Mouse (Mus musculus): Measurements from ENCODE around the gene Pla2g16. TPM values are rescaled to one million over a fixed set of nuclear protein-coding genes. Genes with fewer than 3 reads are reported as not detected.

Gene Pla2g16
- polyA plus RNA-seq, 1 experiment from 2014 or later, result 4.5 TPM

DNA sequence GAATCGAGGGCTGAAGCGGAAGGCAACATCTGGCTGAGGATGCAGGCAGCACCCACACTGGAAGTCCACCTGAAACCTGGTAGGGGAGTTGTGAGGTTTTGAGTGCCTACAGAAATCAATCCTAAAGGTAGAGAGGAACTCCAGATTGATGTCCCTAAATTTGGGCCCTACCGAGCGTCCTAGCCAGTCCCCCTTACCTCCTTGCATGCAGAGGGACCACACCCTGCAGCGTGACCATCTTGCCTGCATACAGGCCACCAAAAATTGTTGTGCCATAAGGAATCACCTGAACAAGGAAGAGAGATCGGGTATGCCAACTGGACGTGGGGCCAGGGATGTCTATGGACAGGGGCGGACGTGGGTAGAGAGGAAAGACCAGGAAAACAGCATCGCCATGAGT, 46.8 kb downstream of the Pla2g16 start:
- Histone ChIP-seq H3K36me3 (ENCODE audit: control insufficient read depth, insufficient read depth) (no peaks in the 10 kb centered on the region), H3K4me3 (replicated peaks; ENCODE audit: low read length) (no peak overlapping the region), H3K27ac (ENCODE audit: low read length) (no peak overlapping the region), H3K4me1 (replicated peaks; ENCODE audit: control insufficient read depth, insufficient read depth, low read length) (peaks cover 23% of the 10 kb centered on the region), H3K4me2 (ENCODE audit: low read length) (no peak overlapping the region), H3K9me3 (ENCODE audit: control insufficient read depth, low read length) (no peaks in the 10 kb centered on the region), H3K9ac (replicated peaks; ENCODE audit: low read depth, low read length) (no peak overlapping the region), H3K27me3 (replicated peaks; ENCODE audit: control insufficient read depth, insufficient read depth, low read length) (no peaks in the 10 kb centered on the region)
- no peak for ATAC-seq
- WGBS, result 98% methylated on average over 10 of the region's 10 CpGs

GRCm38 (mm10) chr19:7605013-7605412, 47.8 kb downstream of the Pla2g16 start:
- peaks cover 23% of the 10 kb centered on the region for H3K4me1 ChIP-seq (replicated peaks; ENCODE audit: control insufficient read depth, insufficient read depth, low read length)
- H3K36me3 ChIP-seq (ENCODE audit: control insufficient read depth, insufficient read depth), result no peaks in the 10 kb centered on the region
- no peaks in the 10 kb centered on the region for H3K9me3 ChIP-seq (ENCODE audit: control insufficient read depth, low read length)
- H3K27me3 ChIP-seq (replicated peaks; ENCODE audit: control insufficient read depth, insufficient read depth, low read length), result no peaks in the 10 kb centered on the region
- ATAC-seq, result no peak
- H3K4me3 ChIP-seq (replicated peaks; ENCODE audit: low read length), result no peak overlapping the region
- no peak overlapping the region for H3K27ac ChIP-seq (ENCODE audit: low read length)
- H3K4me2 ChIP-seq (ENCODE audit: low read length), result no peak overlapping the region
- no peak overlapping the region for H3K9ac ChIP-seq (replicated peaks; ENCODE audit: low read depth, low read length)

DNA sequence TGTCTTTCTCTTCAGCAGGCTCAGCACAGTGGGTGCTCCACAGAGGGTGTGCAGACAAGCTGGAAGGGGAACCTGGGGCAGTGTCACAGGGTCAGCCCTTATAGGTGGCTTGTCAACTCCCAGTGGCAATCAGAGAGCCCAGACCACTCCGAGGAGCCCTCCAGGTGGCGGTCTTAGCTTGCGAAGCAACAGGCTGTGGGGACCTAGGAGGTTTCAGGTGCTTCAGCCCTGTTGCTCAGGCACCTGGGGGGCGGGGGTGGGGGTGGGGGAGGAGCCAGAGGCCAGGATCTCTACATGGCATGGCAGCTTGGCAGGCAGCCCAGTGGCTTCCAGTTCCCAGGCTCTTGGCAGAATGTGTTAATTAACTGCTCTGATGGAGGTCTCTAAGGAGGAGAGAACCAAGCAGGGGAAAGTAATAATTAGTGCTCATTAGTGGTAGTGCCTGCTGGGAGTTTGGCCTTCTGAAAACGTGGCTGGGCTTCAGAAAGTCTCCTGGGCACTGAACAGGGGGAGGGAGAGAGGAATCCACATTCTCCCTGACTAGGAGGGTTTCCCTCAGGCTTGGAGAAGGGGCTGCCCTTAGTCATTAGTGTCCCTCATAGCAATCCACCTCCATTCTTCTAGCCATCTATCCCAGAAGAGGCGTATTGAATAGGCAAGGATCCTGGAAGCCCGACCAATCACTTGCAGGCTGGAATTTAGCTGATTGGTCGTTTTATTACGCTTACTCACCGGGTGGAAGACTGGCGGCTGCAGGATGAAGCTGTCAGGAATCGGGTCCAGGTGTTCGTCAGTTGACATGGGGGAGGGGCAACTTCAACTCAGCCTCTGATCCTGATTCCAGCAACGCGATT, 48.9 kb downstream of the Pla2g16 start:
- Histone ChIP-seq H3K9me3 (ENCODE audit: control insufficient read depth, low read length) (no peaks in the 10 kb centered on the region), H3K4me2 (ENCODE audit: low read length) (peak overlapping the region; percentile 74), H3K27me3 (replicated peaks; ENCODE audit: control insufficient read depth, insufficient read depth, low read length) (no peaks in the 10 kb centered on the region), H3K4me1 (replicated peaks; ENCODE audit: control insufficient read depth, insufficient read depth, low read length) (peaks cover 19% of the 10 kb centered on the region), H3K9ac (replicated peaks; ENCODE audit: low read depth, low read length) (peak overlapping the region; percentile 27; the same call in 1 of the 2 replicates), H3K4me3 (replicated peaks; ENCODE audit: low read length) (peak overlapping the region; percentile 41), H3K27ac (ENCODE audit: low read length) (peak overlapping the region; percentile 75), H3K36me3 (ENCODE audit: control insufficient read depth, insufficient read depth) (no peaks in the 10 kb centered on the region)
- ATAC-seq, result peak; percentile 91
- under 1% methylated on average over 15 of the region's 15 CpGs for WGBS

DNA sequence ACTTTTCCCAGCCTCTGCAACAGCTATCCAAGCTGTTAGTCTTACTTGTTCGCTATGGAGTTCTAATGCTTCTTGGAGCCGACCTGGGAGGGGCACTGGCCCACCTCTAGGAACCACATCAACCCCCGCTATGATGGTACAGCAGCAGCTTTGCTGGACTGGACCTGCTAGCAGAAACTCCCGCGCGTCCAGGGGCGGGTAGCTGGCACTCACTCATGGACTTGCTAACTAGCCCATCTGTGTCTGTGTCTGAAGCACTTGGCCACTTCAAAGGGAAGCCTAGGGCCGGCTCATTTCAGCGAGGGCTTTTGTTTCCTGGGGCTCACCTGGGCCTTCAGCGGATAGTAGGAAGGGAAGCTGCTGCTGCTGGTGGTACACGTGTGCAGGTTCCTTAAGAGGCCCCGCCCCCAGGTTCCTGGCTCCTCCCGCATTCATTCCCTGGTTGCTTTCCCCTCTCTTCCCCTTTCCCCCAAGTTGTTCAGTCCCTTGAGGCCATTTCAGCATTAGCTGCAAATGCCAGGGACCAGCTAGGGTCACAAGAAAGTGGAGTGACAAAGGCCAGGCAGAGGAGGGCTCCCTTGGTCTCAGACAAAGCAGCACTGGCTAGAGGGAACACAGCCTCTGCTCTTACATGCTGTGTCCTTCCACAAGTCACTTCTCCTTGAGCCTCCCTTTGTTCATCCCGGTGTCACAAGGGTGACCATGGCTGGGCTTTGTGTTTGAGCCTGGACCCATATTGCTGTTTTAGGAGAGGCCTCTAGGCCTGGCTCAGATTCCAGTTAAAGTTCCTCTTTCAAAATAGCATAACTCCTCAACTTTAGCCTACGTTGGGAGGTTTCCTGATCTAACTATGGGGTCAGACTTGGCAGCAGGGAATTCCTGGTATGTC, 49.8 kb downstream of the Pla2g16 start, which contains the start of gene Lgals12:
Lgals12 (minus strand) TSS at position 393 of the 889 bp plus-strand sequence.
- peak within 1 kb of the TSS; percentile 74 for H3K4me2 ChIP-seq (ENCODE audit: low read length)
- H3K36me3 ChIP-seq (ENCODE audit: control insufficient read depth, insufficient read depth), result no peaks in the 10 kb centered on the region
- no peaks in the 10 kb centered on the region; the same call in 1 of the 2 replicates for H3K27me3 ChIP-seq (replicated peaks; ENCODE audit: control insufficient read depth, insufficient read depth, low read length)
- WGBS, result 5% methylated on average over 15 of the region's 15 CpGs
- peak within 1 kb of the TSS; percentile 75 for H3K27ac ChIP-seq (ENCODE audit: low read length)
- peak; percentile 48 for ATAC-seq
- peak within 1 kb of the TSS; percentile 27; the same call in 1 of the 2 replicates for H3K9ac ChIP-seq (replicated peaks; ENCODE audit: low read depth, low read length)
- peaks cover 24% of the 10 kb centered on the region for H3K4me1 ChIP-seq (replicated peaks; ENCODE audit: control insufficient read depth, insufficient read depth, low read length)
- no peaks in the 10 kb centered on the region for H3K9me3 ChIP-seq (ENCODE audit: control insufficient read depth, low read length)
- H3K4me3 ChIP-seq (replicated peaks; ENCODE audit: low read length), result peak within 1 kb of the TSS; percentile 41

DNA sequence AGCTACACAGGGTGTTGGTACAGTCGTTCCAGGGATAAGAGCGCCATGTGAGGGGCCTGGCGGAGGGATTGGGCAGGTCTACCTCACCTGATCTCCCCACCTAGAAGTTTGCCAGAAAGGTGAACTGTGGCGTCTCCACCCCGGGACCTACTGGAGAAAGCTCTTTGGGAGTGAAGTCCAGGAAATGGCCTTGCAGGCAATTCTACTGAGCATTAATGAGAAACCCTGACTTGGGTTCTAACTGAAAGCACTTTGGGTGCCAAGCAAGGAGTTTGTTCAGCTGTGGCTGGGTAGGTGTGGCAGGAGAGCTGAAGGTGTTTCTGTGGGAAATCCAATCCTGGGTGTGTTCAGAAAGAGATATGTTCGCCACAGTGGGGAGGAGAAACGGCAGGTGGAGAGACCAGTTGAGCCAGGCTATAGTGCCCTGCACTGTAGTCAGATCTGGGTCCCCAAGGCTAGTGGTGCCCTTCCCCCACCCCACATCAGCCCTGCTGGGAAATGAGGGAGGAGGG, 50.5 kb downstream of the Pla2g16 start:
- Histone ChIP-seq H3K27me3 (replicated peaks; ENCODE audit: control insufficient read depth, insufficient read depth, low read length) (no peaks in the 10 kb centered on the region; the same call in 1 of the 2 replicates), H3K36me3 (ENCODE audit: control insufficient read depth, insufficient read depth) (no peaks in the 10 kb centered on the region), H3K9ac (replicated peaks; ENCODE audit: low read depth, low read length) (no peak overlapping the region), H3K9me3 (ENCODE audit: control insufficient read depth, low read length) (no peaks in the 10 kb centered on the region), H3K4me1 (replicated peaks; ENCODE audit: control insufficient read depth, insufficient read depth, low read length) (peaks cover 27% of the 10 kb centered on the region), H3K4me2 (ENCODE audit: low read length) (no peak overlapping the region), H3K4me3 (replicated peaks; ENCODE audit: low read length) (no peak overlapping the region), H3K27ac (ENCODE audit: low read length) (no peak overlapping the region)
- 77% methylated on average over 7 of the region's 7 CpGs for WGBS
- no peak for ATAC-seq

DNA sequence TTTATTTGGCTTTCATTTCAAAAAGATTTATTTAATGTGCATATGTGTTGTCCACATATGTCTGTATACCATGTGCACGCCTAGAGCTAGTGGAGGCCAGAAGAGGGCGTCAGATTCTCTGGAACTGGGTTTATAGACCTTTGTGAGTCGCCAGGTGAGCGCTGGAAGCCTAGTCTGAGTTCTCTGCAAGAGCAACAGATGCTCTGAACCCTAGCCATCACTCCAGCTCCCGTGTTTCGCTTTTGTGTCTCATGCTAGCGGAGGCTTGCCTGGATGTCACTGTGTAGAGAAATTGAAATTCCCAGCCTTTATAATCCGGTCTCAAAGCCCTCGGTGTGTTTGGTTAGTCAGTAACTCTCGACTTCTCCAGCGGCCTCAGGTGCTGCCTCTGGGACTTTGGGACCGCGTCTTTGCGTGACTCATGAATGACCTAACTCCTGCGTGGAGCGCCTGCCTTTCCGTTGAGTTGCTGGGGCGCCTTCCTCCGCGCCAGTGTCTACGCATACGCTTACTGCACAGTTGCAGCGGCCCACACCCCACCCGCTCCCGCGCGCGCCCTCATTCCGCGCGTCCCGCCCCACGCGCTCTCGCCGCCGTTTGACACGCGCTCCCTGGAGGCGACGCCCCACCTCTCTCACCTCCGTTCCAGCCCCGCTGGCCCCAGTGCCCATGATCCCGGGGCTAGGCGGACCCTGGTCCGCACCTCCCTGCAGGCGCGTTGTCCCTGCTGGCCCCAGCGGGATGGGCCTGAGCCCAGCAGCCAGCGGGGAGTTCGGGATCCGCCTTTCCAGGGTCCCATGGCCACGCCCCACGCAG, 54.9 kb downstream of the Pla2g16 start, which contains the start of gene Hrasls5:
Hrasls5 (plus strand) TSS at position 600 of the 816 bp plus-strand sequence.
- ATAC-seq, result peak; percentile 75

GRCm38 (mm10) chr19:7613151-7613550, 55.9 kb downstream of the Pla2g16 start:
- Histone ChIP-seq H3K4me3 (replicated peaks; ENCODE audit: low read length) (no peak overlapping the region), H3K9me3 (ENCODE audit: control insufficient read depth, low read length) (no peaks in the 10 kb centered on the region), H3K4me2 (ENCODE audit: low read length) (no peak overlapping the region), H3K27ac (ENCODE audit: low read length) (no peak overlapping the region), H3K36me3 (ENCODE audit: control insufficient read depth, insufficient read depth) (no peaks in the 10 kb centered on the region), H3K4me1 (replicated peaks; ENCODE audit: control insufficient read depth, insufficient read depth, low read length) (peaks cover 8% of the 10 kb centered on the region), H3K9ac (replicated peaks; ENCODE audit: low read depth, low read length) (no peak overlapping the region), H3K27me3 (replicated peaks; ENCODE audit: control insufficient read depth, insufficient read depth, low read length) (peaks cover 2% of the 10 kb centered on the region)
- 80% methylated on average over 7 of the region's 7 CpGs for WGBS
- no peak for ATAC-seq

More for the DNA sequence above, 54.9 kb downstream of the Pla2g16 start, which contains the start of gene Hrasls5:
- peaks cover 2% of the 10 kb centered on the region for H3K27me3 ChIP-seq (replicated peaks; ENCODE audit: control insufficient read depth, insufficient read depth, low read length)
- no peaks in the 10 kb centered on the region for H3K9me3 ChIP-seq (ENCODE audit: control insufficient read depth, low read length)
- no peak within 1 kb of the TSS for H3K27ac ChIP-seq (ENCODE audit: low read length)
- H3K9ac ChIP-seq (replicated peaks; ENCODE audit: low read depth, low read length), result peak within 1 kb of the TSS; percentile 64
- H3K36me3 ChIP-seq (ENCODE audit: control insufficient read depth, insufficient read depth), result no peaks in the 10 kb centered on the region
- WGBS, result 1% methylated on average over 54 of the region's 54 CpGs
- peaks cover 13% of the 10 kb centered on the region for H3K4me1 ChIP-seq (replicated peaks; ENCODE audit: control insufficient read depth, insufficient read depth, low read length)
- H3K4me3 ChIP-seq (replicated peaks; ENCODE audit: low read length), result peak within 1 kb of the TSS; percentile 49
- peak within 1 kb of the TSS; percentile 83 for H3K4me2 ChIP-seq (ENCODE audit: low read length)

DNA sequence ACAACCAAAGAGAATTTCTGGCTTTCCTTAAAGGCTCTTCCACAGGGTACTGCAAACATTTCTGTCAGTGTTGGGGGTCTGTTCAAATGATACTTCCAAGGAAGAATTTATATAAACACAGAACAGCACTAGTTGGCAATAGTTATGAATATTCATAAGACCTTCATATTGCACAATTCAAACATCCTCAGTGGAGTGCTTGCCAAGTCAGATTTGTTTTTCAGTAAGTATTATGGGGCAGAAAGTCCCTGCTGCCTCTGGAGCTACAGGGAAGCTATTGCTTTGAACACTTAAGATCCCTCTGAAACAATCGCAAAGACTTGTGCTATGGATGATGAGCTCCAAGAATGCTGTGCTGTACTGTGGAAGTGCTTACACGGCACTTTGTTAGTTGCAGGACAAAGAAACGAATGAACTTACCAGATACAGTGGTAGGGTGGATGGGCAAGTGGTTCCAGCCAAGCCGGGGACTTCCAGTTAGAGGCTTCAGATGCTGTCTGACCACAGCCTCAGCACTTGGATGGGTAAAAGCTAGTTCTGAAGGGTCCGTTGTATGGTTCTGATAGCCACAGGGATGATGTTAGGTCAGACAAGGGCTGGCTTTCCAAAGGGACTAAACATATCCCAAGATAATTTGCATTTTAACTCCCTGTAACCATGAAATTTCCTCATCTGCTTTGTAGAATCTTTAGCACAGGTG, 59.1 kb downstream of the Pla2g16 start:
- no peak overlapping the region for H3K4me3 ChIP-seq (replicated peaks; ENCODE audit: low read length)
- no peaks in the 10 kb centered on the region for H3K9me3 ChIP-seq (ENCODE audit: control insufficient read depth, low read length)
- WGBS, result 78% methylated on average over 5 of the region's 5 CpGs

More for the DNA sequence above, 59.1 kb downstream of the Pla2g16 start:
- H3K4me1 ChIP-seq (replicated peaks; ENCODE audit: control insufficient read depth, insufficient read depth, low read length), result peaks cover 8% of the 10 kb centered on the region
- no peaks in the 10 kb centered on the region for H3K36me3 ChIP-seq (ENCODE audit: control insufficient read depth, insufficient read depth)
- H3K4me2 ChIP-seq (ENCODE audit: low read length), result no peak overlapping the region
- peaks cover 2% of the 10 kb centered on the region for H3K27me3 ChIP-seq (replicated peaks; ENCODE audit: control insufficient read depth, insufficient read depth, low read length)
- no peak overlapping the region for H3K9ac ChIP-seq (replicated peaks; ENCODE audit: low read depth, low read length)
- H3K27ac ChIP-seq (ENCODE audit: low read length), result no peak overlapping the region
- ATAC-seq, result no peak
